Mouse (Mus musculus) layer of hippocampus, postnatal 10 days (tissue): ENCODE data around the gene Rabgef1. TPM values are rescaled to one million over a fixed set of nuclear protein-coding genes. Genes with fewer than 3 reads are reported as not detected.

ENCODE experiments used
- DNase-seq, 2 experiments: peaks; one replicate each; pipeline ENCODE4 v3.0.0; 2021; ENCODE audit warnings: low spot score in 2 of 2
- total RNA-seq, 2 experiments: library from RNA; stranded (reverse); gene quantifications; 2 replicates each; pipeline ENCODE4 v1.2.3; 2021

The Rabgef1 gene
- total RNA-seq, 2 experiments from 2014 or later = 31.8 to 38.1 TPM

GRCm38 (mm10) chr5:130257303-130257702, 85.7 kb downstream of the Rabgef1 start:
- DNase-seq = no peak

GRCm38 (mm10) chr5:130263454-130263853, 91.9 kb downstream of the Rabgef1 start:
- DNase-seq = no peak

Other genes with a start within 250 kb of the Rabgef1 start
- gene Vkorc1l1, start 229.8 kb upstream of the Rabgef1 start, total RNA-seq = 10 to 100 TPM; 46.7 to 49.4 TPM
- gene Gusb, start 168.7 kb upstream of the Rabgef1 start, total RNA-seq = 10 to 100 TPM; 15.6 to 15.9 TPM
- 10 to 100 TPM; 22.0 to 23.5 TPM for gene Asl, start 142.6 kb upstream of the Rabgef1 start, total RNA-seq
- 10 to 100 TPM; 34.4 to 34.7 TPM for gene Crcp, start 142.5 kb upstream of the Rabgef1 start, total RNA-seq
- gene Tpst1, start 98.5 kb upstream of the Rabgef1 start, total RNA-seq = 10 to 100 TPM; 41.1 to 41.8 TPM
- 10 to 100 TPM; 13.1 to 14.0 TPM for gene Kctd7, start 26.9 kb upstream of the Rabgef1 start, total RNA-seq
- gene Tmem248, start 45.3 kb downstream of the Rabgef1 start, total RNA-seq = 10 to 100 TPM; 36.1 to 37.0 TPM
- 10 to 100 TPM; 50.5 to 53.1 TPM for gene Sbds, start 83.7 kb downstream of the Rabgef1 start, total RNA-seq
- 10 to 100 TPM; 16.9 to 18.4 TPM for gene Tyw1, start 83.8 kb downstream of the Rabgef1 start, total RNA-seq
- gene Caln1, start 197.7 kb downstream of the Rabgef1 start, total RNA-seq = 100 to 1,000 TPM; 141 to 152 TPM
- 1 to 10 TPM; 1.0 to 2.1 TPM for gene A330070K13Rik, start 212.8 kb downstream of the Rabgef1 start, total RNA-seq